Mouse (Mus musculus) neural tube, embryonic 15.5 days (tissue): ENCODE results near the gene Os9. TPM values are rescaled to one million over a fixed set of nuclear protein-coding genes. Genes with fewer than 3 reads are reported as not detected.
A peak's percentile ranks its signal among the peaks of the same experiment; 100 is the strongest.

Experiments used
- ATAC-seq: fragments of 200-750 bp; cut with Nextera tagmentation; 2 replicates; pipeline ENCODE4 v1.8.0; 2017; ENCODE audit warnings: mild to moderate bottlenecking, moderate TSS enrichment, moderate library complexity; ENCODE audit not compliant: low FRiP score
- H3K27ac ChIP-seq: fragments of 300-500 bp; sonication (generic); replicated peaks from 2 replicates; pipeline ENCODE4 v1.5.1; 2015; ENCODE audit warnings: mild to moderate bottlenecking, inconsistent platforms
- H3K27me3 ChIP-seq: fragments of 300-500 bp; sonication (generic); replicated peaks from 2 replicates; pipeline ENCODE4 v1.6.1; 2015; ENCODE audit warnings: inconsistent platforms
- H3K36me3 ChIP-seq: fragments of 300-500 bp; sonication (generic); 2 replicates; pipeline ENCODE4 v1.6.1; 2015; ENCODE audit warnings: inconsistent platforms
- H3K4me1 ChIP-seq: fragments of 300-500 bp; sonication (generic); 2 replicates; pipeline ENCODE4 v1.6.1; 2015; ENCODE audit warnings: inconsistent platforms
- H3K4me2 ChIP-seq: fragments of 300-500 bp; sonication (generic); 2 replicates; pipeline ENCODE4 v1.6.1; 2015; ENCODE audit warnings: inconsistent platforms, mild to moderate bottlenecking, moderate library complexity
- H3K4me3 ChIP-seq: fragments of 300-500 bp; sonication (generic); replicated peaks from 2 replicates; pipeline ENCODE4 v1.5.1; 2015; ENCODE audit warnings: mild to moderate bottlenecking, inconsistent platforms
- H3K9ac ChIP-seq: fragments of 300-500 bp; sonication (generic); replicated peaks from 2 replicates; pipeline ENCODE4 v1.6.1; 2015; ENCODE audit warnings: mild to moderate bottlenecking, inconsistent platforms
- H3K9me3 ChIP-seq: fragments of 300-500 bp; sonication (generic); replicated peaks from 2 replicates; pipeline ENCODE4 v1.6.1; 2016; ENCODE audit warnings: inconsistent platforms
- WGBS: fragments of 180-500 bp; shearing (Covaris S2); methylation state at CpG from one replicate; pipeline ENCODE4 v1.1.7; 2015; ENCODE audit warnings: mixed read lengths; 5-methylcytosine and 5-hydroxymethylcytosine counted together
- polyA plus RNA-seq: library from polyadenylated mRNA; unstranded; fragments of >200 nt; fragmentation: Nextera tagmentation; extraction: Ambion mirVana; gene quantifications from 2 replicates; pipeline ENCODE4 v1.2.1, GENCODE M21; 2015

Gene Os9
- polyA plus RNA-seq, 1 experiment from 2014 or later = 130 TPM

GRCm38 (mm10) chr10:127108262-127108583 is 12.7 kb downstream of the Os9 start:
- no peak overlapping the region for H3K9ac ChIP-seq
- no peaks in the 10 kb centered on the region for H3K9me3 ChIP-seq
- ATAC-seq = no peak
- no peak overlapping the region for H3K4me2 ChIP-seq
- peaks cover 40% of the 10 kb centered on the region for H3K36me3 ChIP-seq
- no peaks in the 10 kb centered on the region for H3K27me3 ChIP-seq
- no peak overlapping the region for H3K27ac ChIP-seq
- 82% methylated on average over 3 of the region's 3 CpGs for WGBS
- H3K4me1 ChIP-seq = no peaks in the 10 kb centered on the region
- H3K4me3 ChIP-seq = no peak overlapping the region

- H3K36me3 ChIP-seq = peaks cover 37% of the 10 kb centered on the region
- WGBS = 91% methylated on average over 16 of the region's 16 CpGs
- ATAC-seq = no peak
Measured at GRCm38 (mm10) chr10:127107563-127108261, 13.2 kb downstream of the Os9 start.

GRCm38 (mm10) chr10:127103631-127104030 is 17.3 kb downstream of the Os9 start:
- Histone ChIP-seq H3K27ac (no peak overlapping the region), H3K36me3 (peaks cover 36% of the 10 kb centered on the region), H3K9ac (no peak overlapping the region), H3K9me3 (no peaks in the 10 kb centered on the region), H3K4me3 (no peak overlapping the region), H3K4me1 (no peaks in the 10 kb centered on the region), H3K27me3 (no peaks in the 10 kb centered on the region), H3K4me2 (no peak overlapping the region)
- no peak for ATAC-seq
- 90% methylated on average over 7 of the region's 7 CpGs for WGBS

More at GRCm38 (mm10) chr10:127107563-127108261, 13.2 kb downstream of the Os9 start:
- H3K9me3 ChIP-seq = no peaks in the 10 kb centered on the region
- H3K9ac ChIP-seq = no peak overlapping the region
- H3K4me1 ChIP-seq = no peaks in the 10 kb centered on the region
- H3K27me3 ChIP-seq = no peaks in the 10 kb centered on the region
- no peak overlapping the region for H3K27ac ChIP-seq
- H3K4me2 ChIP-seq = no peak overlapping the region
- H3K4me3 ChIP-seq = no peak overlapping the region

- Histone ChIP-seq H3K9me3 (no peaks in the 10 kb centered on the region), H3K36me3 (peaks cover 47% of the 10 kb centered on the region), H3K9ac (no peak overlapping the region), H3K4me1 (no peaks in the 10 kb centered on the region), H3K27me3 (no peaks in the 10 kb centered on the region), H3K4me3 (no peak overlapping the region), H3K27ac (no peak overlapping the region), H3K4me2 (no peak overlapping the region)
- no peak for ATAC-seq
- WGBS = 88% methylated on average over 6 of the region's 6 CpGs
Measured at GRCm38 (mm10) chr10:127101151-127101550, 19.8 kb downstream of the Os9 start.

GRCm38 (mm10) chr10:127100414-127100813 is 20.5 kb downstream of the Os9 start:
- H3K4me3 ChIP-seq = no peak overlapping the region
- ATAC-seq = no peak
- H3K4me1 ChIP-seq = peaks cover under 1% of the 10 kb centered on the region; the same call in 1 of the 2 replicates
- no peaks in the 10 kb centered on the region for H3K27me3 ChIP-seq
- H3K4me2 ChIP-seq = no peak overlapping the region
- H3K27ac ChIP-seq = no peak overlapping the region
- H3K9me3 ChIP-seq = no peaks in the 10 kb centered on the region
- H3K9ac ChIP-seq = no peak overlapping the region
- H3K36me3 ChIP-seq = peaks cover 51% of the 10 kb centered on the region
- 90% methylated on average over 8 of the region's 8 CpGs for WGBS

- no peak overlapping the region for H3K9ac ChIP-seq
- no peaks in the 10 kb centered on the region for H3K27me3 ChIP-seq
- no peaks in the 10 kb centered on the region for H3K9me3 ChIP-seq
- no peak for ATAC-seq
- H3K4me3 ChIP-seq = no peak overlapping the region
- no peak overlapping the region for H3K27ac ChIP-seq
- 94% methylated on average over 15 of the region's 15 CpGs for WGBS
- no peak overlapping the region for H3K4me2 ChIP-seq
- H3K4me1 ChIP-seq = peaks cover 6% of the 10 kb centered on the region
- peaks cover 51% of the 10 kb centered on the region for H3K36me3 ChIP-seq
Measured at GRCm38 (mm10) chr10:127099868-127100267, 21.1 kb downstream of the Os9 start.

- no peaks in the 10 kb centered on the region for H3K27me3 ChIP-seq
- WGBS = 88% methylated on average over 10 of the region's 10 CpGs
- no peak overlapping the region for H3K4me3 ChIP-seq
- no peaks in the 10 kb centered on the region for H3K9me3 ChIP-seq
- H3K36me3 ChIP-seq = peaks cover 50% of the 10 kb centered on the region
- H3K9ac ChIP-seq = no peak overlapping the region
- peaks cover 13% of the 10 kb centered on the region for H3K4me1 ChIP-seq
- no peak overlapping the region for H3K27ac ChIP-seq
- H3K4me2 ChIP-seq = no peak overlapping the region
- ATAC-seq = no peak
Measured at GRCm38 (mm10) chr10:127099191-127099590, 21.7 kb downstream of the Os9 start.

GRCm38 (mm10) chr10:127098514-127098913 is 22.4 kb downstream of the Os9 start:
- WGBS = 86% methylated on average over 20 of the region's 20 CpGs

GRCm38 (mm10) chr10:127094382-127094802 is 26.5 kb downstream of the Os9 start:
- peaks cover 62% of the 10 kb centered on the region for H3K36me3 ChIP-seq

More at GRCm38 (mm10) chr10:127098514-127098913, 22.4 kb downstream of the Os9 start:
- Histone ChIP-seq H3K9ac (no peak overlapping the region), H3K4me3 (no peak overlapping the region), H3K27me3 (no peaks in the 10 kb centered on the region), H3K9me3 (no peaks in the 10 kb centered on the region), H3K36me3 (peaks cover 50% of the 10 kb centered on the region), H3K4me1 (peaks cover 15% of the 10 kb centered on the region), H3K27ac (no peak overlapping the region), H3K4me2 (no peak overlapping the region)
- ATAC-seq = no peak

GRCm38 (mm10) chr10:127092742-127093141 is 28.2 kb downstream of the Os9 start:
- Histone ChIP-seq H3K27me3 (peaks cover 45% of the 10 kb centered on the region), H3K9ac (no peak overlapping the region), H3K4me3 (no peak overlapping the region), H3K9me3 (no peaks in the 10 kb centered on the region), H3K27ac (no peak overlapping the region), H3K36me3 (peaks cover 60% of the 10 kb centered on the region), H3K4me2 (no peak overlapping the region), H3K4me1 (peaks cover 36% of the 10 kb centered on the region)
- ATAC-seq = no peak
- WGBS = 60% methylated on average over 4 of the region's 4 CpGs

More at GRCm38 (mm10) chr10:127094382-127094802, 26.5 kb downstream of the Os9 start:
- Histone ChIP-seq H3K9me3 (no peaks in the 10 kb centered on the region), H3K4me3 (no peak overlapping the region), H3K27me3 (peaks cover 29% of the 10 kb centered on the region), H3K9ac (no peak overlapping the region), H3K27ac (peak overlapping the region; percentile 43; the same call in 1 of the 2 replicates), H3K4me2 (no peak overlapping the region), H3K4me1 (peaks cover 36% of the 10 kb centered on the region)
- ATAC-seq = no peak
- WGBS = 44% methylated on average over 7 of the region's 7 CpGs

GRCm38 (mm10) chr10:127091507-127092396 is 29.2 kb downstream of the Os9 start:
- H3K9ac ChIP-seq = 0 out of 2 replicates have a peak overlapping the region, but pooled peaks have one; percentile 4
- peak; percentile 28 for ATAC-seq
- peaks cover 36% of the 10 kb centered on the region for H3K4me1 ChIP-seq
- peak overlapping the region; percentile 46 for H3K4me2 ChIP-seq
- no peak overlapping the region for H3K27ac ChIP-seq
- H3K9me3 ChIP-seq = no peaks in the 10 kb centered on the region
- WGBS = 9% methylated on average over 51 of the region's 51 CpGs
- H3K27me3 ChIP-seq = peaks cover 55% of the 10 kb centered on the region
- peak overlapping the region; percentile 17 for H3K4me3 ChIP-seq
- H3K36me3 ChIP-seq = peaks cover 61% of the 10 kb centered on the region
